ENCODE assay signal across 25 mouse cellular contexts in the genomic region with DNA sequence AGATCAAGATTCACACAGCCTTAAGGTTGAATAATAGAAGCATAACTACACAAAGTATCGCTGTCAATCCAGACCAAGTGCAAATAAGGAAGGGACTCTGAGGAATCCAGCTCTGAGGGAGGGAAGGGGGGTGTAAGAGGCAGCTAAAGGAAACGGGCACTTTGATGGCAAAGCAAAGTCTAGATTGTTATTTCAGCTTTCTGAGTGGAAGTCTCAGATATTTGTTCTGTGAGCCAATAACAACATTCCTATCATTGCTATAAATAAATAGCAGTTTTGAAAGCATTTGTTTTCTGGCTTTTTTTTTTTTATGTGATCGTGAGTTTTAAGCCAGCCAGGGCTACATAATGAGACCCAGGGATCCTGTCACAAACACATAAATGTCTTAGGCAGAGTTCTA.
DNase-seq lines count a peak whose midpoint lies in the region; ATAC-seq and TF ChIP-seq lines count a peak whose summit lies in the region.
"Had no signal": no experiment of that assay in that cellular context is flagged by ENCODE, and none has a peak within 500 bp of the region (broad histone marks: within the 10 kb centered on the region; RNA-seq: fewer than 3 reads in every experiment).

No protein-coding gene starts in this region.

- no peak for ATAC-seq in kidney, postnatal 0 days (replicated peaks; ENCODE audit: low FRiP score, low read depth)
- no peak for ATAC-seq in hindbrain, postnatal 0 days
- ATAC-seq: activated CD4-positive, CD25-positive, alpha-beta regulatory T cell, adult 4 months; CD4-positive, CD25-positive, alpha-beta regulatory T cell, adult 4 months; forebrain, embryonic 15.5 days; hindbrain, embryonic 16.5 days; Patski had no signal

- H3K9ac ChIP-seq in kidney, postnatal 0 days (ENCODE audit: low read depth, low read length): no peak overlapping the region
- H3K9ac ChIP-seq in hindbrain, postnatal 0 days (replicated peaks; ENCODE audit: low read length): no peak overlapping the region
- H3K9ac ChIP-seq: embryonic facial prominence, embryonic 12.5 days; forebrain, embryonic 15.5 days; hindbrain, embryonic 12.5 days had no signal

- DNase-seq in kidney, postnatal 0 days (ENCODE audit: low spot score): peak; percentile 67
- no peak for DNase-seq in kidney, postnatal 36 days
- DNase-seq in 3134 (ENCODE audit: extremely low read depth, insufficient read length, low spot score): peak; percentile 4
- peak; percentile 84 for DNase-seq in Muller cell, postnatal 12 days (ENCODE audit: inconsistent ontology term)
- DNase-seq in forelimb bud, embryonic 11.5 days (ENCODE audit: low read depth, low spot score): peak; percentile 4
- no peak for DNase-seq in hindbrain, postnatal 0 days (ENCODE audit: low spot score)
- DNase-seq in cerebellum, postnatal 10 days: no peak
- DNase-seq: adrenal gland, postnatal 14 days; B cell, adult 2 months; cerebellum, adult 18-20 months; cerebellum, adult 9-11 months; embryo, embryonic 11 days; gastrocnemius, postnatal 10 days; heart, adult 18-20 months; heart, postnatal 10 days; heart, postnatal 4 days had no signal

- no peak overlapping the region for H3K4me2 ChIP-seq in kidney, postnatal 0 days (ENCODE audit: low read length)
- no peak overlapping the region for H3K4me2 ChIP-seq in hindbrain, postnatal 0 days (ENCODE audit: low read depth, low read length)
- H3K4me2 ChIP-seq: embryonic facial prominence, embryonic 12.5 days; forebrain, embryonic 15.5 days; hindbrain, embryonic 12.5 days had no signal

- H3K9me3 ChIP-seq in kidney, postnatal 0 days (replicated peaks; ENCODE audit: low read length): no peaks in the 10 kb centered on the region
- no peaks in the 10 kb centered on the region for H3K9me3 ChIP-seq in hindbrain, postnatal 0 days (ENCODE audit: low read length)
- H3K9me3 ChIP-seq: embryonic facial prominence, embryonic 12.5 days; forebrain, embryonic 15.5 days; G1E; heart, embryonic 10.5 days; hindbrain, embryonic 12.5 days had no signal

- 32% methylated on average over 3 of the region's 3 CpGs for WGBS in kidney, postnatal 0 days
- WGBS in hindbrain, postnatal 0 days: 58% methylated on average over 3 of the region's 3 CpGs

- no peaks in the 10 kb centered on the region for H3K27me3 ChIP-seq in kidney, postnatal 0 days (ENCODE audit: insufficient read depth, low read length)
- H3K27me3 ChIP-seq in hindbrain, postnatal 0 days (ENCODE audit: insufficient read depth, low read length): no peaks in the 10 kb centered on the region
- H3K27me3 ChIP-seq: embryonic facial prominence, embryonic 12.5 days; forebrain, embryonic 15.5 days; hindbrain, embryonic 12.5 days; Patski had no signal

- no peak overlapping the region for H3K27ac ChIP-seq in kidney, postnatal 0 days
- H3K27ac ChIP-seq in hindbrain, postnatal 0 days: no peak overlapping the region
- H3K27ac ChIP-seq: embryonic facial prominence, embryonic 12.5 days; forebrain, embryonic 15.5 days; heart, embryonic 10.5 days; hindbrain, embryonic 12.5 days had no signal

- H3K4me3 ChIP-seq in kidney, postnatal 0 days (replicated peaks; ENCODE audit: low read depth, low read length): no peak overlapping the region
- no peak overlapping the region for H3K4me3 ChIP-seq in hindbrain, postnatal 0 days (ENCODE audit: low read length)
- H3K4me3 ChIP-seq: embryonic facial prominence, embryonic 12.5 days; forebrain, embryonic 15.5 days; heart, embryonic 10.5 days; hindbrain, embryonic 12.5 days had no signal

- H3K36me3 ChIP-seq in kidney, postnatal 0 days (ENCODE audit: insufficient read depth, low read length): no peaks in the 10 kb centered on the region
- no peaks in the 10 kb centered on the region for H3K36me3 ChIP-seq in hindbrain, postnatal 0 days (ENCODE audit: insufficient read depth, low read length)
- H3K36me3 ChIP-seq: embryonic facial prominence, embryonic 12.5 days; forebrain, embryonic 15.5 days; G1E; heart, embryonic 10.5 days; hindbrain, embryonic 12.5 days had no signal

- no peak for TF ChIP-seq CTCF in kidney, postnatal 0 days (IDR thresholded peaks at IDR 0.05; ENCODE audit: low read depth)
- no peak for TF ChIP-seq CTCF in hindbrain, postnatal 0 days (IDR thresholded peaks at IDR 0.05; ENCODE audit: low read depth)

- no peaks in the 10 kb centered on the region for H3K4me1 ChIP-seq in kidney, postnatal 0 days (replicated peaks; ENCODE audit: insufficient read depth, low read length)
- H3K4me1 ChIP-seq in hindbrain, postnatal 0 days (ENCODE audit: insufficient read depth, low read length): no peaks in the 10 kb centered on the region
- H3K4me1 ChIP-seq: embryonic facial prominence, embryonic 12.5 days; forebrain, embryonic 15.5 days; heart, embryonic 10.5 days; hindbrain, embryonic 12.5 days had no signal

Comparison
In these comparisons a context has a peak if more than half of its experiments do, and no peak if none do; other contexts are left out.
1. DNase-seq: peak in kidney, postnatal 0 days (single experiment), 3134 (single experiment), Muller cell, postnatal 12 days (single experiment) and forelimb bud, embryonic 11.5 days (single experiment); none in kidney, postnatal 36 days (0 of 2), hindbrain, postnatal 0 days (single experiment) and cerebellum, postnatal 10 days (0 of 2).